In the genomic region with DNA sequence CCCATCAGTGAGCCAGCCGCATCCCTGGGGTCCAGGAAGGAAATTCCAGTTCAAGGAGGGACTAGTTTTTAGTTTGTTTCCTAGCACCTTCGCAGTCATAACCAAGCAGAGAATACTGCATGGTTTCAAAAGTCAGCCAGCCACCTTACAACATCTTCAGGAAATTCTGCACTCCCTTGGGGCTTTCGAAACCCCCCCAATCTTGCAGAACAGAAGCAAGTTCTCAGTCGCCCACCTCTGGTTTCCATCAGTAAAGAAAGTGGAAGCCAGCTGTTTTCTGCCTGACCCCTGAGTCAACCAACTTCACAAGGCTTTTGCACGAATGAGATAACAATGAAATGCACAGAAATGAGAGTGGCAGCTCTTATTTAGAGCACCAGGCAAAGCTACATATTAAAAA, we compare ENCODE assay signal across 26 mouse cellular contexts. TPM values are rescaled to one million over a fixed set of nuclear protein-coding genes. Genes with fewer than 3 reads are reported as not detected.
DNase-seq lines count a peak whose midpoint lies in the region; ATAC-seq and TF ChIP-seq lines count a peak whose summit lies in the region.
"Had no signal": no experiment of that assay in that cellular context is flagged by ENCODE, and none has a peak within 500 bp of the region (broad histone marks: within the 10 kb centered on the region; RNA-seq: fewer than 3 reads in every experiment).

No protein-coding gene starts in this region.

- DNase-seq in A20 (ENCODE audit: low read depth, low spot score), result peak; percentile 38
- peak; percentile 13 for DNase-seq in MEL (ENCODE audit: low read depth, low spot score)
- no peak for DNase-seq in adrenal gland, postnatal 36 days
- no peak for DNase-seq in left cerebral cortex, postnatal 10 days (ENCODE audit: extremely low spot score in 1 of 2, low spot score in 2 of 2)
- DNase-seq: adrenal gland, postnatal 10 days; B cell, adult 2 months; cerebellum, adult 11-12 months; cerebellum, adult 8-10 months; cerebellum, postnatal 14 days; gastrocnemius, postnatal 10 days; gastrocnemius, postnatal 36 days; heart, adult 11 months had no signal

- no peaks in the 10 kb centered on the region for H3K79me2 ChIP-seq in MEL (ENCODE audit: control insufficient read depth, insufficient read depth, low read length, poor library complexity)

- TF ChIP-seq POLR2A in MEL (IDR thresholded peaks at IDR 0.05; ENCODE audit: control insufficient read depth in 1 of 2, insufficient read depth in 1 of 2, low read depth in 1 of 2, low read length in 2 of 2, poor library complexity in 1 of 2), result no peak

- H3K4me2 ChIP-seq in kidney, embryonic 16.5 days (replicated peaks; ENCODE audit: low read depth, low read length), result no peak overlapping the region
- H3K4me2 ChIP-seq: forebrain, embryonic 13.5 days; heart, embryonic 11.5 days; hindbrain, embryonic 12.5 days; hindbrain, embryonic 15.5 days had no signal

- intact Hi-C loops in left cerebral cortex, postnatal 10 days (cut with DNase I), result no loop called here

- H3K9ac ChIP-seq in MEL (ENCODE audit: control insufficient read depth, low read depth, low read length, poor library complexity, severe bottlenecking), result no peak overlapping the region
- no peak overlapping the region for H3K9ac ChIP-seq in kidney, embryonic 16.5 days (replicated peaks; ENCODE audit: low read length)
- H3K9ac ChIP-seq: forebrain, embryonic 13.5 days; hindbrain, embryonic 12.5 days; hindbrain, embryonic 15.5 days had no signal

- TF ChIP-seq CTCF in MEL (IDR thresholded peaks at IDR 0.05 in 2 of 3, conservative IDR thresholded peaks at IDR 0.05 in 1 of 3; ENCODE audit: control insufficient read depth in 1 of 3, insufficient read depth in 1 of 3, low read depth in 2 of 3, low read length in 3 of 3, poor library complexity in 1 of 3, severe bottlenecking in 1 of 3), result no peak

- no peaks in the 10 kb centered on the region for H3K27me3 ChIP-seq in MEL (ENCODE audit: control insufficient read depth in 1 of 2, insufficient read depth in 2 of 2, low read length in 2 of 2)
- no peaks in the 10 kb centered on the region for H3K27me3 ChIP-seq in kidney, embryonic 16.5 days (ENCODE audit: insufficient read depth, low read length)
- H3K27me3 ChIP-seq: forebrain, embryonic 13.5 days; hindbrain, embryonic 12.5 days; hindbrain, embryonic 15.5 days had no signal

- no peak for TF ChIP-seq EP300 in MEL (IDR thresholded peaks at IDR 0.05; ENCODE audit: low read depth in 1 of 2, low read length in 2 of 2)

- H3K4me3 ChIP-seq in MEL (ENCODE audit: control insufficient read depth in 1 of 2, insufficient read depth in 1 of 2, low read depth in 2 of 2, low read length in 2 of 2), result no peak overlapping the region
- H3K4me3 ChIP-seq in kidney, embryonic 16.5 days (ENCODE audit: low read length), result no peak overlapping the region
- H3K4me3 ChIP-seq: forebrain, embryonic 10.5 days; forebrain, embryonic 13.5 days; hindbrain, embryonic 12.5 days; hindbrain, embryonic 15.5 days had no signal

- no peak for TF ChIP-seq RAD21 in MEL (IDR thresholded peaks at IDR 0.05; ENCODE audit: low read depth, low read length)

- H3K36me3 ChIP-seq in MEL (ENCODE audit: control insufficient read depth in 1 of 2, insufficient read depth in 2 of 2, low read length in 2 of 2), result no peaks in the 10 kb centered on the region
- H3K36me3 ChIP-seq in kidney, embryonic 16.5 days (ENCODE audit: insufficient read depth, low read length), result no peaks in the 10 kb centered on the region
- H3K36me3 ChIP-seq: forebrain, embryonic 10.5 days; hindbrain, embryonic 12.5 days; hindbrain, embryonic 15.5 days had no signal

- 65% methylated on average over 5 of the region's 5 CpGs for WGBS in kidney, embryonic 16.5 days

- no peaks in the 10 kb centered on the region for H3K4me1 ChIP-seq in MEL (ENCODE audit: control insufficient read depth in 1 of 2, insufficient read depth in 2 of 2, low read length in 2 of 2)
- H3K4me1 ChIP-seq in kidney, embryonic 16.5 days (ENCODE audit: insufficient read depth, low read length), result no peaks in the 10 kb centered on the region
- H3K4me1 ChIP-seq: forebrain, embryonic 10.5 days; forebrain, embryonic 13.5 days; hindbrain, embryonic 12.5 days; hindbrain, embryonic 15.5 days had no signal

- peak; percentile 40; the same call in 1 of the 2 replicates for ATAC-seq in megakaryocyte, adult 5-6 weeks (ENCODE audit: poor library complexity, severe bottlenecking)
- ATAC-seq in kidney, embryonic 16.5 days (ENCODE audit: low FRiP score, low TSS enrichment), result no peak
- ATAC-seq: activated CD4-positive, CD25-positive, alpha-beta regulatory T cell, adult 4 months; forebrain, embryonic 13.5 days; forebrain, embryonic 16.5 days had no signal

- H3K9me3 ChIP-seq in MEL (replicated peaks; ENCODE audit: insufficient read depth, low read length), result no peaks in the 10 kb centered on the region
- no peaks in the 10 kb centered on the region for H3K9me3 ChIP-seq in kidney, embryonic 16.5 days (ENCODE audit: low read length)
- H3K9me3 ChIP-seq: forebrain, embryonic 10.5 days; forebrain, embryonic 13.5 days; hindbrain, embryonic 12.5 days; hindbrain, embryonic 15.5 days had no signal

- H3K27ac ChIP-seq in MEL (ENCODE audit: control insufficient read depth, low read depth, low read length), result no peak overlapping the region
- H3K27ac ChIP-seq in kidney, embryonic 16.5 days (ENCODE audit: low read length), result no peak overlapping the region
- H3K27ac ChIP-seq: forebrain, embryonic 10.5 days; forebrain, embryonic 13.5 days; hindbrain, embryonic 12.5 days; hindbrain, embryonic 15.5 days had no signal

TF ChIP-seq in MEL, 35 proteins besides CTCF, POLR2A, EP300 and RAD21:
- TF ChIP-seq POLR2AphosphoS5 (IDR thresholded peaks at IDR 0.05; ENCODE audit: borderline replicate concordance, low read depth, low read length) (no peak), MAFK (IDR thresholded peaks at IDR 0.05; ENCODE audit: borderline replicate concordance, low read depth, low read length) (no peak), MYB (IDR thresholded peaks at IDR 0.05; ENCODE audit: low read depth, low read length) (no peak), MAX (IDR thresholded peaks at IDR 0.05; ENCODE audit: low read length) (no peak), MYC (IDR thresholded peaks at IDR 0.05; ENCODE audit: low read depth, low read length) (no peak), ELF1 (IDR thresholded peaks at IDR 0.05; ENCODE audit: low read depth, low read length) (no peak), RCOR1 (IDR thresholded peaks at IDR 0.05; ENCODE audit: low read depth, low read length) (no peak)

RNA-seq across cellular contexts. Expression of a gene that starts 47.4 kb away (rescaled TPM):
- not detected in 2 replicates for total RNA-seq in MEL (2012; rRNA removed)
- under 1 TPM in 1 of 2 experiments, not detected in 1; 0.04 TPM for polyA plus RNA-seq in MEL (2012; ENCODE audit: insufficient read depth in 1 of 2, insufficient read length in 2 of 2, low read depth in 1 of 2, low replicate concordance in 2 of 2, missing spikeins in 1 of 2)
- 1.0 and 3.6 TPM in 2 replicates for total RNA-seq in megakaryocyte, adult 5-6 weeks (2015)
- 2.2 and 3.7 TPM in 2 replicates for total RNA-seq in megakaryocyte, adult 5-6 weeks (2017)
- total RNA-seq in adrenal gland, postnatal 36 days (2021), result under 1 TPM in 1 of 2 experiments, not detected in 1; 0.20 TPM
- not detected in 2 replicates for polyA plus RNA-seq in kidney, embryonic 16.5 days (2015; fragmentation: Nextera tagmentation; extraction: Ambion mirVana)
- total RNA-seq in left cerebral cortex, postnatal 10 days (2021), result not detected
- total RNA-seq: gastrocnemius, adult 18-20 months; heart, adult 8-10 months; heart, postnatal 25 days had no signal
- polyA plus RNA-seq: embryonic facial prominence, embryonic 11.5 days; forebrain, embryonic 10.5 days; forebrain, embryonic 13.5 days; forebrain, embryonic 16.5 days; heart, embryonic 11.5 days; heart, postnatal 0 days; hindbrain, embryonic 12.5 days; hindbrain, embryonic 15.5 days had no signal

Comparison
In these comparisons a context has a peak if more than half of its experiments do, and no peak if none do; other contexts are left out.
1. DNase-seq: peak in A20 (single experiment) and MEL (single experiment); none in adrenal gland, postnatal 36 days (0 of 2) and left cerebral cortex, postnatal 10 days (0 of 2).